24 mouse cellular contexts compared by ENCODE assay signal in genomic region chr11:22892466-22892865, GRCm38 (mm10). TPM values are rescaled to one million over a fixed set of nuclear protein-coding genes. Genes with fewer than 3 reads are reported as not detected.
DNase-seq lines count a peak whose midpoint lies in the region; ATAC-seq and TF ChIP-seq lines count a peak whose summit lies in the region.
"Had no signal": no experiment of that assay in that cellular context is flagged by ENCODE, and none has a peak within 500 bp of the region (broad histone marks: within the 10 kb centered on the region; RNA-seq: fewer than 3 reads in every experiment).

No protein-coding gene starts in this region.

- H3K36me3 ChIP-seq in liver, postnatal 0 days (replicated peaks; ENCODE audit: insufficient read depth, low read length): no peaks in the 10 kb centered on the region
- H3K36me3 ChIP-seq in liver, embryonic 11.5 days (ENCODE audit: control insufficient read depth, insufficient read depth, low read length): no peaks in the 10 kb centered on the region
- no peaks in the 10 kb centered on the region for H3K36me3 ChIP-seq in limb, embryonic 10.5 days
- H3K36me3 ChIP-seq: heart, embryonic 12.5 days; heart, embryonic 15.5 days; hindbrain, embryonic 12.5 days; hindbrain, embryonic 15.5 days had no signal

- peaks cover 26% of the 10 kb centered on the region for H3K4me1 ChIP-seq in liver, postnatal 0 days (ENCODE audit: insufficient read depth)
- H3K4me1 ChIP-seq in liver, embryonic 11.5 days (replicated peaks; ENCODE audit: control insufficient read depth, insufficient read depth, low read length): no peaks in the 10 kb centered on the region
- peaks cover 8% of the 10 kb centered on the region for H3K4me1 ChIP-seq in limb, embryonic 10.5 days
- H3K4me1 ChIP-seq: heart, embryonic 15.5 days; hindbrain, embryonic 12.5 days; hindbrain, embryonic 15.5 days had no signal

- ATAC-seq in liver, postnatal 0 days: no peak
- ATAC-seq in liver, embryonic 11.5 days (replicated peaks; ENCODE audit: low FRiP score): no peak
- ATAC-seq: activated CD4-positive, CD25-positive, alpha-beta regulatory T cell, adult 4 months; CD4-positive, CD25-positive, alpha-beta regulatory T cell, adult 4 months; forebrain, embryonic 14.5 days; forebrain, postnatal 0 days had no signal

- peak; percentile 80 for DNase-seq in heart, adult 11 months
- DNase-seq in heart, postnatal 14 days: no peak
- DNase-seq in liver, postnatal 0 days: no peak
- no peak for DNase-seq in liver, embryonic 11.5 days (ENCODE audit: low spot score)
- peak; percentile 20 for DNase-seq in lung, postnatal 36 days
- no peak for DNase-seq in lung, postnatal 10 days
- no peak for DNase-seq in limb, embryonic 10.5 days (ENCODE audit: low spot score)
- DNase-seq: cerebellum, adult 11-12 months; cerebellum, adult 8-10 months; cerebellum, postnatal 10 days; cerebellum, postnatal 36 days; embryo, embryonic 11 days; forebrain, postnatal 0 days; gastrocnemius, postnatal 14 days; heart, postnatal 10 days; heart, postnatal 4 days had no signal

- WGBS in liver, postnatal 0 days (ENCODE audit: insufficient replicate concordance): 64% methylated on average over 6 of the region's 6 CpGs
- 78% methylated on average over 6 of the region's 6 CpGs for WGBS in liver, embryonic 11.5 days
- 84% methylated on average over 6 of the region's 6 CpGs for WGBS in limb, embryonic 10.5 days

- H3K27ac ChIP-seq in liver, postnatal 0 days (ENCODE audit: low read depth): peak overlapping the region; percentile 57; the same call in 1 of the 2 replicates
- H3K27ac ChIP-seq in liver, embryonic 11.5 days (ENCODE audit: low read depth, low read length): no peak overlapping the region
- H3K27ac ChIP-seq in limb, embryonic 10.5 days: no peak overlapping the region
- H3K27ac ChIP-seq: gastrocnemius, adult 2 months; heart, embryonic 15.5 days; hindbrain, embryonic 12.5 days; hindbrain, embryonic 15.5 days had no signal

- no peak overlapping the region for H3K9ac ChIP-seq in liver, postnatal 0 days (replicated peaks)
- H3K9ac ChIP-seq in liver, embryonic 11.5 days (ENCODE audit: low read depth, low read length): no peak overlapping the region
- H3K9ac ChIP-seq: forebrain, postnatal 0 days; heart, embryonic 12.5 days; heart, embryonic 15.5 days; hindbrain, embryonic 12.5 days; hindbrain, embryonic 15.5 days had no signal

- no peaks in the 10 kb centered on the region for H3K9me3 ChIP-seq in liver, postnatal 0 days (ENCODE audit: low read length)
- no peaks in the 10 kb centered on the region for H3K9me3 ChIP-seq in liver, embryonic 11.5 days (ENCODE audit: control insufficient read depth, low read length)
- H3K9me3 ChIP-seq in limb, embryonic 10.5 days (replicated peaks): no peaks in the 10 kb centered on the region
- H3K9me3 ChIP-seq: heart, embryonic 12.5 days; heart, embryonic 15.5 days; hindbrain, embryonic 12.5 days; hindbrain, embryonic 15.5 days had no signal

- TF ChIP-seq CTCF in liver, postnatal 0 days (IDR thresholded peaks at IDR 0.05; ENCODE audit: low read depth): no peak

- no peak overlapping the region for H3K4me2 ChIP-seq in liver, postnatal 0 days (ENCODE audit: low read depth, low read length)
- H3K4me2 ChIP-seq in liver, embryonic 11.5 days: no peak overlapping the region
- H3K4me2 ChIP-seq: heart, embryonic 12.5 days; heart, embryonic 15.5 days; hindbrain, embryonic 12.5 days; hindbrain, embryonic 15.5 days had no signal

- H3K27me3 ChIP-seq in liver, postnatal 0 days (ENCODE audit: insufficient read depth, low read length): no peaks in the 10 kb centered on the region
- no peaks in the 10 kb centered on the region for H3K27me3 ChIP-seq in liver, embryonic 11.5 days (replicated peaks; ENCODE audit: control insufficient read depth, insufficient read depth, low read length)
- no peaks in the 10 kb centered on the region for H3K27me3 ChIP-seq in limb, embryonic 10.5 days (ENCODE audit: low read depth, poor library complexity, severe bottlenecking)
- H3K27me3 ChIP-seq: heart, embryonic 12.5 days; heart, embryonic 15.5 days; hindbrain, embryonic 12.5 days; hindbrain, embryonic 15.5 days had no signal

- H3K4me3 ChIP-seq in liver, postnatal 0 days (ENCODE audit: low read depth, low read length): no peak overlapping the region
- H3K4me3 ChIP-seq in liver, embryonic 11.5 days (ENCODE audit: low read depth, low read length): no peak overlapping the region
- no peak overlapping the region for H3K4me3 ChIP-seq in limb, embryonic 10.5 days
- H3K4me3 ChIP-seq: gastrocnemius, adult 2 months; heart, embryonic 12.5 days; heart, embryonic 15.5 days; hindbrain, embryonic 12.5 days; hindbrain, embryonic 15.5 days had no signal

- TF ChIP-seq EP300 in liver, postnatal 0 days (IDR thresholded peaks at IDR 0.05; ENCODE audit: low read depth): no peak

- intact Hi-C loops in heart, postnatal 14 days (cut with DNase I): no loop called here

RNA-seq across cellular contexts. Expression of gene B3gnt2, which starts 31.7 kb away (rescaled TPM):
- 10 to 100 TPM in 1 of 2 experiments, 1 to 10 TPM in 1; 6.9 to 12.0 TPM for total RNA-seq in heart, postnatal 14 days (2021)
- polyA plus RNA-seq in liver, postnatal 0 days (2015; fragmentation: Nextera tagmentation; extraction: Ambion mirVana): 10.0 and 10.8 TPM in 2 replicates
- 3.9 and 6.6 TPM in 2 replicates for polyA plus RNA-seq in liver, embryonic 11.5 days (2014; fragmentation: Nextera tagmentation; extraction: Ambion mirVana)
- 1.9 and 3.4 TPM in 2 replicates for polyA plus RNA-seq in limb, embryonic 10.5 days (2016; fragmentation: Nextera tagmentation; extraction: Ambion mirVana)

Comparison
In these comparisons a context has a peak if more than half of its experiments do, and no peak if none do; other contexts are left out.
1. DNase-seq: peak in heart, adult 11 months (single experiment) and lung, postnatal 36 days (single experiment); none in heart, postnatal 14 days (0 of 2), liver, postnatal 0 days (single experiment), liver, embryonic 11.5 days (single experiment), lung, postnatal 10 days (single experiment) and limb, embryonic 10.5 days (single experiment).